Mouse (Mus musculus) MEL (cell line): ENCODE measurements at regions not wholly inside any gene's neighbourhood (a gene's known extent, or its start where the extent isn't known, plus 50 kb on each side); places are given as distances from the start of the nearest gene placed in this dataset.

ENCODE experiments used
- CTCF ChIP-seq, 3 experiments: IDR thresholded peaks in 2 of 3; conservative IDR thresholded peaks in 1 of 3; 2 replicates each; pipeline ENCODE4 v1.5.1; 2011 to 2012; ENCODE audit warnings: low read length in 3 of 3, low read depth in 2 of 3, mild to moderate bottlenecking in 2 of 3, improper control_type of control experiment in 1 of 3, inconsistent platforms in 1 of 3, mixed read lengths in 1 of 3, moderate library complexity in 1 of 3; ENCODE audit not compliant: control insufficient read depth in 1 of 3, insufficient read depth in 1 of 3, poor library complexity in 1 of 3, severe bottlenecking in 1 of 3
- EP300 ChIP-seq, 2 experiments: IDR thresholded peaks; 2 replicates each; pipeline ENCODE4 v1.6.1; 2011; ENCODE audit warnings: improper control_type of control experiment in 2 of 2, low read length in 2 of 2, low read depth in 1 of 2, mild to moderate bottlenecking in 1 of 2
- GATA1 ChIP-seq: IDR thresholded peaks from 2 replicates; pipeline ENCODE4 v1.6.1; 2011; ENCODE audit warnings: low read depth, low read length, improper control_type of control experiment
- MAX ChIP-seq: IDR thresholded peaks from 2 replicates; pipeline ENCODE4 v1.6.1; 2011; ENCODE audit warnings: low read length, improper control_type of control experiment
- MEF2A ChIP-seq: IDR thresholded peaks from 2 replicates; pipeline ENCODE4 v1.6.1; 2014; ENCODE audit warnings: low read depth, mild to moderate bottlenecking, inconsistent platforms, low read length, improper control_type of control experiment; ENCODE audit not compliant: poor library complexity, insufficient replicate concordance, severe bottlenecking; ENCODE audit errors: extremely low read depth
- NRF1 ChIP-seq: IDR thresholded peaks from 2 replicates; pipeline ENCODE4 v1.6.1; 2014; ENCODE audit warnings: low read depth, mild to moderate bottlenecking, inconsistent platforms, low read length, improper control_type of control experiment, moderate library complexity; ENCODE audit not compliant: poor library complexity, insufficient read depth, severe bottlenecking
- POLR2A ChIP-seq, 2 experiments: IDR thresholded peaks; 2 replicates each; pipeline ENCODE4 v1.6.1; 2011 to 2012; ENCODE audit warnings: low read length in 2 of 2, mild to moderate bottlenecking in 2 of 2, control low read depth in 1 of 2, improper control_type of control experiment in 1 of 2, low read depth in 1 of 2, moderate library complexity in 1 of 2; ENCODE audit not compliant: control insufficient read depth in 1 of 2, insufficient read depth in 1 of 2, poor library complexity in 1 of 2
- SIN3A ChIP-seq: IDR thresholded peaks from 2 replicates; pipeline ENCODE4 v1.6.1; 2012; ENCODE audit warnings: low read length, improper control_type of control experiment, inconsistent platforms
- TAL1 ChIP-seq: IDR thresholded peaks from 2 replicates; pipeline ENCODE4 v1.6.1; 2012; ENCODE audit warnings: mild to moderate bottlenecking, inconsistent platforms, low read length, moderate library complexity, mixed read lengths
- TBP ChIP-seq: IDR thresholded peaks from 2 replicates; pipeline ENCODE4 v1.8.0; 2011; ENCODE audit warnings: low read depth, low read length, improper control_type of control experiment

GRCm38 (mm10) chr11:65497979-65498378, 228.2 kb upstream of the Myocd start:
- TF ChIP-seq NRF1 (no peak), MEF2A (no peak), GATA1 (peak; percentile 63), TAL1 (no peak), SIN3A (no peak), CTCF (IDR thresholded peaks at IDR 0.05 in 2 of 3, conservative IDR thresholded peaks at IDR 0.05 in 1 of 3; ENCODE audit: control insufficient read depth in 1 of 3, insufficient read depth in 1 of 3, low read depth in 2 of 3, low read length in 3 of 3, poor library complexity in 1 of 3, severe bottlenecking in 1 of 3) (no peak), EP300 (IDR thresholded peaks at IDR 0.05; ENCODE audit: low read depth in 1 of 2, low read length in 2 of 2) (peak in 1 of 2 experiments; percentile 63; a peak in 1 of 4 replicates), POLR2A (IDR thresholded peaks at IDR 0.05; ENCODE audit: control insufficient read depth in 1 of 2, insufficient read depth in 1 of 2, low read depth in 1 of 2, low read length in 2 of 2, poor library complexity in 1 of 2) (no peak), TBP (no peak), MAX (no peak)
